Mouse (Mus musculus) spleen, adult 2 months (tissue): Measurements from ENCODE around the gene Dnajb8. TPM values are rescaled to one million over a fixed set of nuclear protein-coding genes. Genes with fewer than 3 reads are reported as not detected.

Experiments
- DNase-seq, 2 experiments: peaks; one replicate each; pipeline versions ENCODE4 v3.0.0 to v3.0.0-alpha.2; 2012 to 2021; ENCODE audit warnings: low spot score in 2 of 2, low read depth in 1 of 2
- H3K27ac ChIP-seq: fragments of 200-500 bp; 2 replicates; pipeline ENCODE4 v1.5.1; 2012; ENCODE audit warnings: low read length, inconsistent platforms; ENCODE audit not compliant: insufficient read depth
- H3K27me3 ChIP-seq: fragments of 200-500 bp; 2 replicates; pipeline ENCODE4 v1.6.1; 2012; ENCODE audit warnings: mild to moderate bottlenecking, moderate library complexity, low read length, inconsistent platforms; ENCODE audit not compliant: control insufficient read depth, insufficient read depth
- H3K36me3 ChIP-seq: fragments of 200-500 bp; 2 replicates; pipeline ENCODE4 v1.6.1; 2012; ENCODE audit warnings: mild to moderate bottlenecking, low read length, inconsistent platforms; ENCODE audit not compliant: control insufficient read depth, insufficient read depth
- H3K4me1 ChIP-seq: fragments of 200-500 bp; 2 replicates; pipeline ENCODE4 v1.6.1; 2011; ENCODE audit warnings: inconsistent platforms; ENCODE audit not compliant: control insufficient read depth, insufficient read depth, insufficient read length
- H3K4me3 ChIP-seq: fragments of 200-500 bp; 2 replicates; pipeline ENCODE4 v1.5.1; 2011; ENCODE audit warnings: mild to moderate bottlenecking, inconsistent platforms; ENCODE audit not compliant: insufficient read depth, insufficient read length; ENCODE audit errors: extremely low read depth
- CTCF ChIP-seq: fragments of 200-500 bp; IDR thresholded peaks from 2 replicates; pipeline ENCODE4 v1.5.1; 2011; ENCODE audit warnings: mild to moderate bottlenecking, inconsistent platforms; ENCODE audit not compliant: insufficient read depth, insufficient read length, insufficient replicate concordance; ENCODE audit errors: extremely low read depth
- POLR2A ChIP-seq: fragments of 200-500 bp; IDR thresholded peaks from 2 replicates; pipeline ENCODE4 v1.6.1; 2011; ENCODE audit warnings: low read depth, low read length, inconsistent platforms
- WGBS: fragments of 180-500 bp; shearing (Covaris S2); methylation state at CpG from one replicate; pipeline ENCODE4 v1.1.7; 2018; 5-methylcytosine and 5-hydroxymethylcytosine counted together
- polyA plus RNA-seq: library from polyadenylated mRNA; depleted of rRNA; stranded (reverse); fragments of >200 nt; gene quantifications from 2 replicates; pipeline ENCODE4 v1.2.3, GENCODE M21; 2012

The Dnajb8 gene
- polyA plus RNA-seq, 1 experiment = not detected

DNA sequence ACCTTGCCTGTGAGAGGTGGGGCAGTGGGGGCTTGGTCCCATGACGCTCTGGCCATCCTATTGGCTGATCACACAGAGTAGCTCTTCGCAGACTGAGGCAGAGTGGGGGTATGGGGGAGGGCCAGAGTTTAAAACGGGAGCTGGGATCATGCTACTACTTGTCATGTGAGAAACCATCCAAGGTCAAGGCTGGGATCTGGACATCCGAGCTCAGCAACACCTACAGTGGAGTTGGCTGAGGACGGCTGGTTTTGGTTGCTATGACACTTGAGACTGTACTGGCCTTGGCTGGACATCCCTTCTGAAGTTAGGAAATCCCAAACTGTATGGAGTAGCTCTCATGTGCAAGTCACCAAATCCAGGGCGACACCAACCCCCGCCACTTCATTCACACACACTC is 9.8 kb downstream of the Dnajb8 start:
- H3K4me3 ChIP-seq = no peak overlapping the region
- 84% methylated on average over 7 of the region's 7 CpGs for WGBS
- TF ChIP-seq CTCF (no peak), POLR2A (no peak)
- DNase-seq = no peak
- no peaks in the 10 kb centered on the region for H3K4me1 ChIP-seq
- no peaks in the 10 kb centered on the region for H3K27me3 ChIP-seq
- H3K27ac ChIP-seq = no peak overlapping the region
- H3K36me3 ChIP-seq = no peaks in the 10 kb centered on the region

DNA sequence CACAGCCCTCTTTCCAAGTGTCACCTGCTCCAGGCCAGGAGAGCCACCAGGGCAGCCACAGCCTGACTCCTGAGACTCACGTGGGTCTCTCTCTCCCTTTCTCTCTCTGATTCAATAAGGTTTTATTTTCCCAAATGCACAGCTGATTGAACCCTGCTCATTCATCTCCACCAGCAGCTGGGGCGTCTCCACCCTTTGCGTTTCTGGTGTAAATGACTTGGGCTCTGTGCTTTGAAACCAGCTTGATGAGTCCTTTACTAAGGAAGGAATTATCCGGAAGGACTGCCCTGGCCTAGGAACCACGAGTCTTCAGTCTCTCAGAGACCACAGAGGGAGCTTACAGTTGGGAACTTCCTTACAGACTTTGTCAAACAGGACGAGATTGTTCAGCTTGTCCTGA is 10.2 kb downstream of the Dnajb8 start:
- DNase-seq = no peak
- Histone ChIP-seq H3K4me3 (no peak overlapping the region), H3K27ac (no peak overlapping the region), H3K36me3 (no peaks in the 10 kb centered on the region), H3K27me3 (no peaks in the 10 kb centered on the region), H3K4me1 (no peaks in the 10 kb centered on the region)
- WGBS = 68% methylated on average over 6 of the region's 6 CpGs
- TF ChIP-seq POLR2A = no peak
- TF ChIP-seq CTCF = no peak

DNA sequence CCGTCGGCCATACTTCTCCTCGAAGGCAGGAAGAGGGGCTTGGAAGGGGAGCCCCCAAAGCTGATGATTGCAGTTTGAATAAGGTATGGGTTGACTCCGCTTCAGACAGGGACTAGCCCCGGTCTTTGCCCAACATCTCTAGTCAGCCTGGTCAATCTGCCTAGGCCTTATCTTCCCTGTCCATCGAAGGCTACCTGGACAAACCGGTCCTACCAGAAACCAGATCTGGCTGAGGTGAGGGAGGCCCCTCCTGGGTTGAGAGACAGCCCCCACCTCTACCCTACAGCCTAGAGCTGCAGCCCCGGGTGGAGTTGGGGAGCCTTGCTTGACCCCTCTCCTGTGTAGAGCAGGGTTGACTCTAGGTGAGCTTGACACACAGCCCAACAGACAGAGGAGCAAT is 11.9 kb downstream of the Dnajb8 start:
- no peaks in the 10 kb centered on the region for H3K27me3 ChIP-seq
- no peaks in the 10 kb centered on the region for H3K4me1 ChIP-seq
- DNase-seq = no peak
- H3K36me3 ChIP-seq = no peaks in the 10 kb centered on the region
- TF ChIP-seq CTCF (no peak), POLR2A (no peak)
- WGBS = 89% methylated on average over 8 of the region's 8 CpGs
- H3K27ac ChIP-seq = no peak overlapping the region
- no peak overlapping the region for H3K4me3 ChIP-seq

DNA sequence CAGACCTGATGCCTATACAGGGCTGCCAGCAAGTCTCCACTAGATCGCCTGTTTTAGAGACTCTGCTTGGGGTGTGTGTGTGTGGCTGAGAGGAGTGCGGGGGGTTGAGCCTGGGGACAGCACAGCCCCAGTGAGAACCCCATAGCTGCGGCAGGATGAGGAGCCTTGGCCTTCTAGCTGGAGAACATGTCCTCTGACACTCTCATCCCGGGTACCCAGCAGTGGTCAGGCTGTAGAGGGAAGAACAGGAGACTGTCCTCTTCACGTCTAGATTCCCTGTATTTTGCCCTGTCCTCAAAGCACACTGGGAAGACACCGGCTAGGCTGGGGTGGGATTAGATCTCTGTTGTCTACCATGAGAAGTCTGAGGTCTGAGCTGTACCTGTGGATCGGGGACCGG is 13.4 kb downstream of the Dnajb8 start:
- no peak for TF ChIP-seq POLR2A
- Histone ChIP-seq H3K36me3 (no peaks in the 10 kb centered on the region), H3K4me3 (no peak overlapping the region), H3K4me1 (no peaks in the 10 kb centered on the region), H3K27me3 (no peaks in the 10 kb centered on the region), H3K27ac (no peak overlapping the region)
- no peak for DNase-seq
- WGBS = 69% methylated on average over 8 of the region's 8 CpGs

DNA sequence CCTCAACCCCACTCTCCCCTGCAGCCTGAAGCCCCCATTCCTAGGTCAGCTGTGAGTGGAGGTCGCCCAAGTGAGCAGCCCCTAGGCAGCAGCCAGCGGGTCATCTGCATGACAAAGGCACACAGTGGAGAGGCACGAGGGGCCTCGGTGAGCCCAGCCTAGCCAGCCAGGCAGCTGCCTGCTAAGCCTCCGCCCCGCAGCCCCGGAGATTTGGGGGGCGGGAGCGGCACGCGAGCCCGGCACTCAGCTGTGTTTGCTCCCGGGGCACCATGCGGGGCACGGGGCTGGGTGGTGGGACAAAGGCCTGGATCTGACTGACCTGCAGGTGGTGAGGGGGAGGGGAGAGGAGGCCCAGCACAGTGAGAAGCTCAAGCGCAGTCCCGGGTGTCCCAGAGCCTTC is 13.9 kb downstream of the Dnajb8 start:
- H3K4me1 ChIP-seq = no peaks in the 10 kb centered on the region
- WGBS = 38% methylated on average over 17 of the region's 17 CpGs
- TF ChIP-seq CTCF (no peak), POLR2A (no peak)
- H3K4me3 ChIP-seq = no peak overlapping the region
- no peak for DNase-seq
- H3K36me3 ChIP-seq = no peaks in the 10 kb centered on the region
- H3K27ac ChIP-seq = no peak overlapping the region
- no peaks in the 10 kb centered on the region for H3K27me3 ChIP-seq

DNA sequence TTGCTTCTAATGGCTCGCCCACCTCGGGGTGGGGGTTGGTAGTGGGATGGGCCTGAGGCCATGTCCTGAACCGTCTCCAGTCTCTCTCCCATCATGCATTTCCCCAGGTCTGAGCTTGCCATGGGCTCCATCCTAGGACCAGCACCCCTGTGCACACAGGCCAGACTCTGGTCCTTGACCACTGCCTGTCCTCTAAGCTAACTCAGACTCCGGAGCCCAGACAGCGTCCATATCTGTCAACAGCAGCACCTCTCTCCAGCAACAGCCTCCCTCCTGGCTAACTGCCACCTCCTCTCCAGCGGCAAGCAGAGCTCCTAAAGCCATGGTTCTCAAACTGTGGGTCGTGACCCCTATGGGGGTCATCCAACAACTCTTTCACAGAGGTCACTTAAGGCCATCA is 14.4 kb downstream of the Dnajb8 start:
- WGBS = 72% methylated on average over 7 of the region's 7 CpGs
- no peak overlapping the region for H3K27ac ChIP-seq

DNA sequence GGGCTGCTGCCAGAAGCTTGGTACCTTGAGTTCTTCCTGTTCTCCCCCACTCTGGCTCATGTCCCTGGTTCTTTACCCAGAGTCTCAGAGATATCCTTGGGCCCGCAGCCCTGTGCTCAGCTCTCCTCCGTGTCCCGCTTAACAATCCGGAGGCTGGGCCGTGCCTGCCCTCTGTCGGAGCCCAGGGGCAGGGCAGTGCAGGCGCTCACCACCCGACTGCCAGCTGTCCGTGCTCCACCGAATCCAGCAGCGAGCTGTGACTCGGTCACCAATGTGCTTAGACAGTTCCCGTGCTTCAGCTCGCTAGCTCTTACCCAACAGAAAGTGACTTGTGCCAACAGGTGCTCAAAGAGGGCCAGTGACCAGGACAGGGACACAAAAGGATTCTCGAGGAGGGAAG is 20.5 kb downstream of the Dnajb8 start:
- no peaks in the 10 kb centered on the region for H3K36me3 ChIP-seq
- no peaks in the 10 kb centered on the region for H3K27me3 ChIP-seq
- no peaks in the 10 kb centered on the region; the same call in 1 of the 2 replicates for H3K4me1 ChIP-seq
- no peak for DNase-seq
- H3K27ac ChIP-seq = no peak overlapping the region
- TF ChIP-seq CTCF (0 out of 2 replicates have a peak, but pooled peaks have one; percentile 20), POLR2A (no peak)
- no peak overlapping the region for H3K4me3 ChIP-seq
- 7% methylated on average over 15 of the region's 15 CpGs for WGBS

More for the DNA sequence above, 14.4 kb downstream of the Dnajb8 start:
- no peak for TF ChIP-seq CTCF
- TF ChIP-seq POLR2A = no peak
- Histone ChIP-seq H3K36me3 (no peaks in the 10 kb centered on the region), H3K4me3 (no peak overlapping the region), H3K27me3 (no peaks in the 10 kb centered on the region), H3K4me1 (no peaks in the 10 kb centered on the region)
- no peak for DNase-seq

DNA sequence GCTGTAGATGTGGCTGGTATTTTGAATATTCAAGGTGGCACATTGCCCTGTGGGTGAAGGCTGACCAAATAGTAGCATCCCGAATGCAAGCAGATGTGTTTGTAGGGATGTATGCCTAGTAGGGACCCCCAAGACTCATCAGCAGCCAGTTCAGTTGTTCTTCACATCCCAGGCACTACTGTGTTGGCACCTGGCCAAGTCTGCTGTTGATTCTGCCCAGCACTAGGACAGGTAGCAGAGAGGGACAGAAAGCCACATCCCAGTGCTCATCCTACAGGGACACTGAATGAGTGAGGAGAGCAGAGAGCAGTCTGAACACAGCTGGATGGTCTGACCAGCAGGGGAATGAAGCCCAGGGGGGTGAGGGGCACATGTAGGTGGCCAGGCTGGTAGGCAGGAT is 27.2 kb downstream of the Dnajb8 start:
- TF ChIP-seq CTCF = no peak
- TF ChIP-seq POLR2A = no peak
- no peaks in the 10 kb centered on the region for H3K36me3 ChIP-seq
- 81% methylated on average over 1 of the region's 1 CpGs for WGBS
- no peak overlapping the region for H3K4me3 ChIP-seq
- no peaks in the 10 kb centered on the region for H3K27me3 ChIP-seq
- H3K27ac ChIP-seq = no peak overlapping the region
- no peak for DNase-seq
- no peaks in the 10 kb centered on the region for H3K4me1 ChIP-seq
